Mouse (Mus musculus): ENCODE measurements at regions not wholly inside any gene's neighbourhood (a gene's known extent, or its start where the extent isn't known, plus 50 kb on each side); places are given as distances from the start of the nearest gene placed in this dataset.

GRCm38 (mm10) chr3:143017480-143017879, 135.7 kb upstream of the Pkn2 start:
- no peaks in the 10 kb centered on the region for H3K9me3 ChIP-seq (ENCODE audit: control insufficient read depth, low read length)
- H3K27me3 ChIP-seq (replicated peaks; ENCODE audit: control insufficient read depth, insufficient read depth, low read length) = no peaks in the 10 kb centered on the region
- 92% methylated on average over 4 of the region's 4 CpGs for WGBS
- no peaks in the 10 kb centered on the region for H3K36me3 ChIP-seq (ENCODE audit: control insufficient read depth, insufficient read depth)
- H3K9ac ChIP-seq (replicated peaks; ENCODE audit: low read depth, low read length) = no peak overlapping the region
- H3K27ac ChIP-seq (ENCODE audit: low read length) = no peak overlapping the region
- no peak for ATAC-seq
- no peak overlapping the region for H3K4me2 ChIP-seq (ENCODE audit: low read length)
- H3K4me3 ChIP-seq (replicated peaks; ENCODE audit: low read length) = no peak overlapping the region
- H3K4me1 ChIP-seq (replicated peaks; ENCODE audit: control insufficient read depth, insufficient read depth, low read length) = no peaks in the 10 kb centered on the region

GRCm38 (mm10) chr3:143016758-143017157, 135.0 kb upstream of the Pkn2 start:
- Histone ChIP-seq H3K36me3 (ENCODE audit: control insufficient read depth, insufficient read depth) (no peaks in the 10 kb centered on the region), H3K4me3 (replicated peaks; ENCODE audit: low read length) (no peak overlapping the region), H3K4me2 (ENCODE audit: low read length) (no peak overlapping the region), H3K27me3 (replicated peaks; ENCODE audit: control insufficient read depth, insufficient read depth, low read length) (no peaks in the 10 kb centered on the region), H3K27ac (ENCODE audit: low read length) (no peak overlapping the region), H3K9ac (replicated peaks; ENCODE audit: low read depth, low read length) (no peak overlapping the region), H3K4me1 (replicated peaks; ENCODE audit: control insufficient read depth, insufficient read depth, low read length) (no peaks in the 10 kb centered on the region), H3K9me3 (ENCODE audit: control insufficient read depth, low read length) (no peaks in the 10 kb centered on the region)
- ATAC-seq = no peak
- WGBS = 92% methylated on average over 5 of the region's 5 CpGs

DNA sequence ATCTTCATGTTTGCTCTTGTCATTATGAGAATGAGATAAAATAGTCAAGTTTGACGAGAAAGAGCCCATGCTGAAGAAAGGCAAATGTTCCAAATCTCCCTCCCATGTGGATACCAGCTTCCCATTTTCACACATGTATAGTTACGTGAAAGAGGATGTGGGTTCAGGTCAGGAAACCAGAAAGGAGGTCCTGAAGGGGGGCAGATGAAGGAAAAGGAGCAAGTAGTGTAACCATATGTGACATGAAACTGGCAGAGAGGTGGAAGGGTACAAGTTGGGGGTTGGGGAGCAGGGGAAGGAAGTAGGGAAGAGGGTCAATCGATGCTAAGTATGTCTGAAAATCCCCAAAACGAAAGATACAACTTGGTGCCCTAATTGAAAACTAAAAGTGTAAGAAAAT, 132.6 kb upstream of the Pkn2 start:
- WGBS = 87% methylated on average over 4 of the region's 4 CpGs

DNA sequence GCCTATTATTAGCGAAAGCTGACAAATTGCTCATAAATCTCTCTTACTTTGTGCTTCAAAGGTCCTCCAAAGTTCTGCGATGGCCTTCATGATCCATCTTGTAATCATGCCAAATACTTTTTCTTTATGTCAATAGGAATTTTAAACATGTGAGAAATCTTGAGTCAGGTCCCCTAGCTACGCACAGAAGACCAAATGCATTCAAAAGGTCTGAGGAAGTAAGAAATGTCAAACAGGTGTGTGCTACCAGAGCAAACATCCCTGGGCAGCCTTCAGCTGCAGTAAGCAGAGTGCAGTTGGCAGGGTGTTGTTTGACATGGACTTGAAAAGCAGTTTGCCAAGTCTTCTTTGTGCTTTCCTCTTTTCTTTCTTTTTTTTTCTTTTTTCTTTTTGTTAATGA, 125.2 kb upstream of the Pkn2 start:
- H3K36me3 ChIP-seq (ENCODE audit: control insufficient read depth, insufficient read depth) = no peaks in the 10 kb centered on the region
- WGBS = 90% methylated on average over 3 of the region's 3 CpGs
- no peak overlapping the region for H3K27ac ChIP-seq (ENCODE audit: low read length)
- H3K27me3 ChIP-seq (replicated peaks; ENCODE audit: control insufficient read depth, insufficient read depth, low read length) = no peaks in the 10 kb centered on the region
- H3K4me3 ChIP-seq (replicated peaks; ENCODE audit: low read length) = no peak overlapping the region
- H3K4me2 ChIP-seq (ENCODE audit: low read length) = no peak overlapping the region
- ATAC-seq = no peak
- no peaks in the 10 kb centered on the region for H3K9me3 ChIP-seq (ENCODE audit: control insufficient read depth, low read length)
- H3K4me1 ChIP-seq (replicated peaks; ENCODE audit: control insufficient read depth, insufficient read depth, low read length) = no peaks in the 10 kb centered on the region
- no peak overlapping the region for H3K9ac ChIP-seq (replicated peaks; ENCODE audit: low read depth, low read length)

More for the DNA sequence above, 132.6 kb upstream of the Pkn2 start:
- ATAC-seq = no peak
- no peaks in the 10 kb centered on the region for H3K36me3 ChIP-seq (ENCODE audit: control insufficient read depth, insufficient read depth)
- H3K9me3 ChIP-seq (ENCODE audit: control insufficient read depth, low read length) = no peaks in the 10 kb centered on the region
- H3K4me1 ChIP-seq (replicated peaks; ENCODE audit: control insufficient read depth, insufficient read depth, low read length) = no peaks in the 10 kb centered on the region
- H3K4me2 ChIP-seq (ENCODE audit: low read length) = no peak overlapping the region
- no peak overlapping the region for H3K27ac ChIP-seq (ENCODE audit: low read length)
- no peak overlapping the region for H3K9ac ChIP-seq (replicated peaks; ENCODE audit: low read depth, low read length)
- H3K4me3 ChIP-seq (replicated peaks; ENCODE audit: low read length) = no peak overlapping the region
- H3K27me3 ChIP-seq (replicated peaks; ENCODE audit: control insufficient read depth, insufficient read depth, low read length) = no peaks in the 10 kb centered on the region

- Histone ChIP-seq H3K36me3 (ENCODE audit: control insufficient read depth, insufficient read depth) (no peaks in the 10 kb centered on the region), H3K9ac (replicated peaks; ENCODE audit: low read depth, low read length) (no peak overlapping the region), H3K4me3 (replicated peaks; ENCODE audit: low read length) (no peak overlapping the region), H3K9me3 (ENCODE audit: control insufficient read depth, low read length) (no peaks in the 10 kb centered on the region), H3K27me3 (replicated peaks; ENCODE audit: control insufficient read depth, insufficient read depth, low read length) (no peaks in the 10 kb centered on the region), H3K27ac (ENCODE audit: low read length) (no peak overlapping the region), H3K4me1 (replicated peaks; ENCODE audit: control insufficient read depth, insufficient read depth, low read length) (no peaks in the 10 kb centered on the region), H3K4me2 (ENCODE audit: low read length) (no peak overlapping the region)
- WGBS = 71% methylated on average over 5 of the region's 5 CpGs
- no peak for ATAC-seq
These were observed 120.1 kb upstream of the Pkn2 start for GRCm38 (mm10) chr3:143001952-143002351.

DNA sequence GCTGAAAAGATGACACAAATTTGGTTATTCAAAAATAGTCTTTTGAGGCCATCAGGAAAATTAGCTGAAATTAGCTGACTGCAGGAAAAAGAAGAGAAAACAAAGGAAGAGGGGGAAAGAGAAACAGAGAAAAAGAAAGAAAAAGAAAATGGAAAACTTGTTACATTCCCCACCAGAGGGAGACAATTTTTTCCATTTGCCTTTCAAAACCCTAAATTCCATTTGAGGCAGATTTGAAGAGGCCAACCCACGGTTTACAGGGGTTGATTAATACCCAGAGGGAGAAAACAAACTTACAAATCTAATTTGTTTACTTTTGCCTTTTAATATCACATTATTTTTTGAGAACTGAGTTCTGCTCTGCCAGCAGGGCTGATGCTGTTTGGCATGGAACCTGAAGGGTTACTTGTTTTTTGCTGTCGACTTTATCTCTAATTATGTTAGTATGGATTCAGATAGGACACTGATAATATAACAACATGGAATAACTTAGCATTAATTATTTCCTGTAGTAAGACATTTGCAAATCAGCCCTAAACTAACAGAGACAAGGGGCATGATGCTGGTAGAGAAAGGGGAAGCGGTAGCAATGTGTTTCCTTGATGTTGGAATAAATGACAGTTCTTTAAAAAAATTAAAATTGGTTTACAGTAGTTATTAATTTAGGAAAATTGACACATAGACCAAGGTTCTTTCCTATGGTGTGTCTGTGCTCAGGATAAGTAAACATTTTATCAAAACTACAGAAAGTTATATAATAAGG, 114.4 kb upstream of the Pkn2 start:
- Histone ChIP-seq H3K9ac (replicated peaks; ENCODE audit: low read depth, low read length) (no peak overlapping the region), H3K27me3 (replicated peaks; ENCODE audit: control insufficient read depth, insufficient read depth, low read length) (no peaks in the 10 kb centered on the region), H3K36me3 (ENCODE audit: control insufficient read depth, insufficient read depth) (no peaks in the 10 kb centered on the region), H3K4me1 (replicated peaks; ENCODE audit: control insufficient read depth, insufficient read depth, low read length) (peaks cover 4% of the 10 kb centered on the region), H3K4me3 (replicated peaks; ENCODE audit: low read length) (no peak overlapping the region), H3K4me2 (ENCODE audit: low read length) (no peak overlapping the region), H3K27ac (ENCODE audit: low read length) (no peak overlapping the region), H3K9me3 (ENCODE audit: control insufficient read depth, low read length) (no peaks in the 10 kb centered on the region)
- ATAC-seq = no peak
- WGBS = 41% methylated on average over 3 of the region's 3 CpGs

GRCm38 (mm10) chr3:142984547-142984946, 102.7 kb upstream of the Pkn2 start:
- ATAC-seq = no peak

DNA sequence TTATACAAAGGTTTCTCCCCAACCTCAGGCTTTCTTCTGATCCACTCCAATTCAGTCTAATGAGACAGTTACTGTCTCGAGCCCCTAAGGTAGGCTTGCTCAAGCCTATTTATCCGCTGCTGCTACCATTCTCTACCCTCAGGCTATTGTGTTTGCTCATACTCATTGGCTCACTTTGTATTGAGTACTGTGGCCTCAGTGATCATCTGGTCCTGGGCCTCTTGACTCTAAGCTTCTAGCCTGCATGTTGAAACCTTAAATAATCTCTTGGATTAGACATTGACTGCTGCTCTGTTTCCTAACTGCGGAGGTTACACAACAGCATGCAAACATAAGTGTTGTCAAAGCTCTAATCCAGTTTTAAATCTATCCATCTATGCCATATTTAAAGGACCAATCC, 99.4 kb upstream of the Pkn2 start:
- no peaks in the 10 kb centered on the region for H3K9me3 ChIP-seq (ENCODE audit: control insufficient read depth, low read length)
- no peaks in the 10 kb centered on the region for H3K4me1 ChIP-seq (replicated peaks; ENCODE audit: control insufficient read depth, insufficient read depth, low read length)
- WGBS = 64% methylated on average over 3 of the region's 3 CpGs
- no peaks in the 10 kb centered on the region for H3K36me3 ChIP-seq (ENCODE audit: control insufficient read depth, insufficient read depth)
- H3K27me3 ChIP-seq (replicated peaks; ENCODE audit: control insufficient read depth, insufficient read depth, low read length) = no peaks in the 10 kb centered on the region
- no peak overlapping the region for H3K4me3 ChIP-seq (replicated peaks; ENCODE audit: low read length)
- H3K4me2 ChIP-seq (ENCODE audit: low read length) = no peak overlapping the region
- ATAC-seq = no peak
- no peak overlapping the region for H3K27ac ChIP-seq (ENCODE audit: low read length)
- no peak overlapping the region for H3K9ac ChIP-seq (replicated peaks; ENCODE audit: low read depth, low read length)

More at GRCm38 (mm10) chr3:142984547-142984946, 102.7 kb upstream of the Pkn2 start:
- no peak overlapping the region for H3K4me3 ChIP-seq (replicated peaks; ENCODE audit: low read length)
- no peak overlapping the region for H3K9ac ChIP-seq (replicated peaks; ENCODE audit: low read depth, low read length)
- no peak overlapping the region for H3K27ac ChIP-seq (ENCODE audit: low read length)
- no peaks in the 10 kb centered on the region for H3K9me3 ChIP-seq (ENCODE audit: control insufficient read depth, low read length)
- H3K27me3 ChIP-seq (replicated peaks; ENCODE audit: control insufficient read depth, insufficient read depth, low read length) = no peaks in the 10 kb centered on the region
- no peaks in the 10 kb centered on the region for H3K36me3 ChIP-seq (ENCODE audit: control insufficient read depth, insufficient read depth)
- H3K4me1 ChIP-seq (replicated peaks; ENCODE audit: control insufficient read depth, insufficient read depth, low read length) = no peaks in the 10 kb centered on the region
- 90% methylated on average over 5 of the region's 5 CpGs for WGBS
- no peak overlapping the region for H3K4me2 ChIP-seq (ENCODE audit: low read length)

DNA sequence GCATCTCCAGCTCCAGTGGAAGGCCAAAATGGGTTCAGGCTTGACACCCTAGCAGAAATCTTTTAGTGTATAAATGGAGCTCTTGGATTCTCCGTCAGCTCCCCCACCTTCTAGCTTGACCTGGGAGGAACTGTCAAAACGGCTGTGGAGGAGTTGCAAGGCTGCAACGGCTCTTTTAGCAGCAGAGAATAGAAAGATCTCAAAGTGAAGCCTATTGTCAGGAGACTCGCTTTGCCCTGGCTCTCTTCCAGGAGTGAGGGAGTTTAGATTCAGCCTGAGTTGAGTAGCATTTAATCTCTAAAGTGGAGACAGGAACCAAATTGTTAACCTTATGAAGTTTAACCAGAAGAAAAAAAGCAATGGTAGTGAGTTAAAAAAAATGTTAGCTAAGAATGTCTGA, 97.4 kb upstream of the Pkn2 start:
- Histone ChIP-seq H3K9me3 (ENCODE audit: control insufficient read depth, low read length) (no peaks in the 10 kb centered on the region), H3K36me3 (ENCODE audit: control insufficient read depth, insufficient read depth) (no peaks in the 10 kb centered on the region), H3K4me2 (ENCODE audit: low read length) (no peak overlapping the region), H3K9ac (replicated peaks; ENCODE audit: low read depth, low read length) (no peak overlapping the region), H3K4me3 (replicated peaks; ENCODE audit: low read length) (no peak overlapping the region), H3K27ac (ENCODE audit: low read length) (no peak overlapping the region), H3K4me1 (replicated peaks; ENCODE audit: control insufficient read depth, insufficient read depth, low read length) (no peaks in the 10 kb centered on the region), H3K27me3 (replicated peaks; ENCODE audit: control insufficient read depth, insufficient read depth, low read length) (no peaks in the 10 kb centered on the region)
- 7% methylated on average over 4 of the region's 4 CpGs for WGBS
- ATAC-seq = no peak

All from forebrain, embryonic 16.5 days (tissue).